Mouse (Mus musculus): ENCODE measurements around the gene Clcf1. TPM values are rescaled to one million over a fixed set of nuclear protein-coding genes. Genes with fewer than 3 reads are reported as not detected.
A peak's percentile ranks its signal among the peaks of the same experiment; 100 is the strongest.

Clcf1 gene
- polyA plus RNA-seq, 1 experiment from 2014 or later: 2.5 TPM

DNA sequence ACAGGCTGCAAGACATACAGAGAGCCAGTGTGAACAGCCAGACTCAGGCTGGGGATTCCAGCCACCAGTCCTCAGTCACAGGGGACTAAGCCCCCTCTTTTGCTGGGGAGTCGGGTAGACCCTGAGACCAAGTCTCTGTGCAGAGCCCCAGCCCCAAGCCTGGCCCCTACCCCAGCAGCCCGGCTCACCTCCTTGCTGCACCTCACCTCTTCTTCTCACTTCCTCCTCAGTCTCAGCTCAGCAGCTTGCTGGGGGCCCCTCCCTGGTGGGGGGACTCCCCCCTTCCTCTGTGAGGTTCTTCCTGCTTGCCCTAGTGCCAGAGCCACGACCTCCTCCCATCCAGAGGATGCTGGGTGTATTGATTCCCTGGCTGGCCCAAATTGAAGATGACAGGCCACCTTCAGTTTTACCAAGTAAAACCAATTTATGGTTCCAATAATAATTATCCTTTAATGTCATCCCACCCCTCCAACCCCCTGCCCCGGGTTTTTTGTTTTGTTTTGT lies 23.2 kb upstream of the Clcf1 start, which contains the start of gene Tbc1d10c:
Gene Tbc1d10c, minus strand, starts transcription at position 454 of the 504 bp plus-strand sequence.
- Histone ChIP-seq H3K4me3 (ENCODE audit: low read depth, low read length) (peak within 1 kb of the TSS; percentile 61), H3K4me1 (ENCODE audit: control insufficient read depth, insufficient read depth, low read length) (peaks cover 25% of the 10 kb centered on the region), H3K9me3 (replicated peaks; ENCODE audit: control insufficient read depth, low read length) (no peaks in the 10 kb centered on the region), H3K4me2 (peak within 1 kb of the TSS; percentile 89), H3K9ac (ENCODE audit: low read depth, low read length) (peak within 1 kb of the TSS; percentile 93), H3K27ac (ENCODE audit: low read depth, low read length) (peak within 1 kb of the TSS; percentile 87), H3K27me3 (ENCODE audit: control insufficient read depth, insufficient read depth, low read length) (no peaks in the 10 kb centered on the region), H3K36me3 (ENCODE audit: control insufficient read depth, insufficient read depth, low read length) (peaks cover 13% of the 10 kb centered on the region)
- ATAC-seq (replicated peaks; ENCODE audit: insufficient number of reproducible peaks, low FRiP score, low TSS enrichment): no peak
- 52% methylated on average over 4 of the region's 4 CpGs for WGBS (ENCODE audit: insufficient replicate concordance)

DNA sequence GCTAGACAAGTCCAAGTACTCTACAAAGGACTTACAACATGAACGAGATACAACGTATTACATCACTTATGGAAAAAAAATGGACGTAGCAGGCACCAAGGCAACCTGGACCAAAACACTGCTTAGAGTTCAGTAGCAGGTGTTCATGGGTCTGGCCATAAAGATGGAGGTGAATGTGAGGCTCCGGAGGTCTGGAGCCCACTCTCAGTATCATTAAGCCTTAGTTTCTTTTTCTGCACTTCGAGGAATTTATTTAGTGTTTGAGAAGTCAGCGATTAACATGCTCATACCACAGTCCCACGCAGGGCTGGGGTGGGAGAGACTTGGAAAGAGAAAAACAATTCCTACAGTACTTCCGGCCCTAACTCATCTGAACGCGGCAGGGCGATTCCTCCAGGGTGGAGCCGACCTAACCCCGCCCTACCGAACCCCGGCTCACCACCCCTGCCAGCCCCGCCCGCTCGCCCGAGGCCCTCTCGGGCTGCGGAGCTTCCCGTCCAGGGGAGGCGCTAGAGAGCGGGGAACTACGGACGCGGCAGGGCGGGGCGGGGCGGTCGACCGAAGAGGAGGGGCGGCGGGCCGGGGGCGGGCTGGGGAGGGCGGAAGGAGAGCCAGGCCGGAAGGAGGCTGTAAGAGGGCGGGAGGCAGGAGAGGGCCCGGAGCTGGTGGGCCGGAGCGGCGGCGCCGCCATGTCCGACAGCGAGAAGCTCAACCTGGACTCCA lies 22.3 kb upstream of the Clcf1 start, which contains the start of gene Ppp1ca:
Gene Ppp1ca, plus strand, starts transcription at position 538 of the 723 bp plus-strand sequence.
- no peaks in the 10 kb centered on the region for H3K9me3 ChIP-seq (replicated peaks; ENCODE audit: control insufficient read depth, low read length)
- no peaks in the 10 kb centered on the region for H3K27me3 ChIP-seq (ENCODE audit: control insufficient read depth, insufficient read depth, low read length)
- ATAC-seq (replicated peaks; ENCODE audit: insufficient number of reproducible peaks, low FRiP score, low TSS enrichment): peak; percentile 92
- H3K27ac ChIP-seq (ENCODE audit: low read depth, low read length): peak within 1 kb of the TSS; percentile 87
- peaks cover 30% of the 10 kb centered on the region for H3K4me1 ChIP-seq (ENCODE audit: control insufficient read depth, insufficient read depth, low read length)
- peaks cover 17% of the 10 kb centered on the region for H3K36me3 ChIP-seq (ENCODE audit: control insufficient read depth, insufficient read depth, low read length)
- H3K4me3 ChIP-seq (ENCODE audit: low read depth, low read length): peak within 1 kb of the TSS; percentile 61
- WGBS (ENCODE audit: insufficient replicate concordance): 6% methylated on average over 42 of the region's 47 CpGs
- H3K4me2 ChIP-seq: peak within 1 kb of the TSS; percentile 89
- H3K9ac ChIP-seq (ENCODE audit: low read depth, low read length): peak within 1 kb of the TSS; percentile 93

DNA sequence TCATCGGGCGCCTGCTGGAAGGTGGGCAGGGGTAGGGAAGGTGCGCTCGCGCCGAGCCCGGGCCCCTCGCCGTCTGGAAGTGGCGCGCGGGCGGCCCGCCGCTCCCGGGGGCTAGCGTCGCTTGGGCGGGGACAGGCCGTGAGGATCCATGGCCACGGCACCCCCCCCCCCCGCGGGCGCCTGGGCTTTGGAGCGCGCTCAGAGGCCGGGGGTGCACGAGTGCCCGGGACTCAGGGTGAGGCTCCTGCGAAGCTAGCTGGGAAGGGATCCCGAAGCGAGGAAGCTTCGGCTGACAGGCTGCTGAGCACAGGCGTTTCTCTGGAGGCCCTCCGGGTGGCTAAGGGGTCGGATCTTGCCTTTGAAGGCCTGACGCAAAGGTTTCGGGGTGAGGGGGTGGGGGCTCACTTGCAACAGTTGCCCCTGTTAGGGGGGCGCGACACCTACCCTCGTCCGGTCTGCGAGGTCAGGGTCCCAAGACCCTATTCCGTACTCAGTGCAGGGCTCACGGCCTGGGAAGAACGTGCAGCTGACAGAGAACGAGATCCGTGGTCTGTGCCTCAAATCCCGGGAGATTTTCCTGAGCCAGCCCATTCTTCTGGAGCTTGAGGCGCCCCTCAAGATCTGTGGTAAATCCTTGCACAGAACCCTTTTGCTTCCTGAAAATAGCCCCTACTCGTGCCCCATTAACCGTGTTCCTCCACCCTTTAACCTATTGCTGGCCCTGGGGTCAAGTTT lies 21.6 kb upstream of the Clcf1 start:
- Histone ChIP-seq H3K27ac (ENCODE audit: low read depth, low read length) (peak overlapping the region; percentile 87), H3K9ac (ENCODE audit: low read depth, low read length) (peak overlapping the region; percentile 93), H3K9me3 (replicated peaks; ENCODE audit: control insufficient read depth, low read length) (no peaks in the 10 kb centered on the region), H3K4me2 (peak overlapping the region; percentile 89), H3K4me3 (ENCODE audit: low read depth, low read length) (peak overlapping the region; percentile 61), H3K27me3 (ENCODE audit: control insufficient read depth, insufficient read depth, low read length) (no peaks in the 10 kb centered on the region), H3K36me3 (ENCODE audit: control insufficient read depth, insufficient read depth, low read length) (peaks cover 20% of the 10 kb centered on the region), H3K4me1 (ENCODE audit: control insufficient read depth, insufficient read depth, low read length) (peaks cover 32% of the 10 kb centered on the region)
- ATAC-seq (replicated peaks; ENCODE audit: insufficient number of reproducible peaks, low FRiP score, low TSS enrichment): peak; percentile 55
- under 1% methylated on average over 50 of the region's 52 CpGs for WGBS (ENCODE audit: insufficient replicate concordance)

DNA sequence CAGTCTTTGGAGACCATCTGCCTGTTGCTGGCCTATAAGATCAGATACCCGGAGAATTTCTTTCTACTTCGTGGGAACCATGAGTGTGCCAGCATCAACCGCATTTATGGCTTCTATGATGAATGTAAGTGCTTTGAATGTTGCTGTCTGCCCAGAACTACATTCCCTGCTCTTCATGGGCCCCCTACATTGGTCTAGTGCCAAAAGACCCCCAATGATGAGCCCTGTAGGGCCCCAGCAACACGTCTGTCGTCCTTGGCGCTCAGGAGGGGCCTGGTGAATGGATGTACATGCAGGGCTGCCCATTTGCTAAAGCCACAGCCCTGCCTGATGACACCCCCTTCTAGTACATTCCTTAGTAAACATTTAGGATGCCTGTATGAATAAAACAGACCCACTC lies 20.9 kb upstream of the Clcf1 start:
- H3K36me3 ChIP-seq (ENCODE audit: control insufficient read depth, insufficient read depth, low read length): peaks cover 21% of the 10 kb centered on the region

DNA sequence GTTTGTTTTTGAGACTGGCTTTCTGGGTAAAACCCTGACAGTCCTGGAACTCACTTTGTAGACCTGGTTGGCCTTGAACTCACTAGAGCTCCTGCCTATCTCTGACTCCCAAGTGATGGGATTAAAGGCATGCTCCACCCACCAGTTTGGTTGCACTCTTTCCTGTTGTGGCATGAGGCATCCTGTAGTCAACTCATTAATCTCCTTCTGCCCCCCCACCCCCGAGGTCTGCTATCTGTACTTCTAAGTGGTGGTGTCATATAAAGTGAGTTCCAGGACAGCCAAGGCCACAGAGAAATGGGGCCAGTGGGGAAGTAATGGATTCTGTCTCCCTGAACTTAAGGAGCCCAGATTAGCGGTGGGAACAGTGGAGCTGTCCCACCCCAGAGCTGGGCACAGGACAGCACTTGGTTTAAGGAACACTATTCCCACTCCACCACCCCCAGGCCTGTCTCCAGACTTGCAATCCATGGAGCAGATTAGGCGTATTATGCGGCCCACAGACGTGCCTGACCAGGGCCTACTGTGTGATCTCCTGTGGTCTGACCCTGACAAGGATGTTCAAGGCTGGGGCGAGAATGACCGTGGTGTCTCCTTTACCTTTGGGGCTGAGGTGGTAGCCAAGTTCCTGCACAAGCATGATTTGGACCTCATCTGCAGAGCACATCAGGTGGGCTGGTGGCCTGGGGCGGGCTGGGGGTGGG lies 19.9 kb upstream of the Clcf1 start:
- 77% methylated on average over 8 of the region's 8 CpGs for WGBS (ENCODE audit: insufficient replicate concordance)
- H3K27ac ChIP-seq (ENCODE audit: low read depth, low read length): no peak overlapping the region
- no peak overlapping the region for H3K4me3 ChIP-seq (ENCODE audit: low read depth, low read length)
- H3K27me3 ChIP-seq (ENCODE audit: control insufficient read depth, insufficient read depth, low read length): no peaks in the 10 kb centered on the region
- no peaks in the 10 kb centered on the region for H3K9me3 ChIP-seq (replicated peaks; ENCODE audit: control insufficient read depth, low read length)
- H3K9ac ChIP-seq (ENCODE audit: low read depth, low read length): no peak overlapping the region
- no peak for ATAC-seq (replicated peaks; ENCODE audit: insufficient number of reproducible peaks, low FRiP score, low TSS enrichment)
- H3K4me2 ChIP-seq: no peak overlapping the region
- peaks cover 32% of the 10 kb centered on the region for H3K4me1 ChIP-seq (ENCODE audit: control insufficient read depth, insufficient read depth, low read length)
- H3K36me3 ChIP-seq (ENCODE audit: control insufficient read depth, insufficient read depth, low read length): peaks cover 22% of the 10 kb centered on the region

More for the DNA sequence above, 20.9 kb upstream of the Clcf1 start:
- Histone ChIP-seq H3K27ac (ENCODE audit: low read depth, low read length) (no peak overlapping the region), H3K9ac (ENCODE audit: low read depth, low read length) (peak overlapping the region; percentile 93), H3K4me1 (ENCODE audit: control insufficient read depth, insufficient read depth, low read length) (peaks cover 32% of the 10 kb centered on the region), H3K27me3 (ENCODE audit: control insufficient read depth, insufficient read depth, low read length) (no peaks in the 10 kb centered on the region), H3K4me2 (peak overlapping the region; percentile 89), H3K9me3 (replicated peaks; ENCODE audit: control insufficient read depth, low read length) (no peaks in the 10 kb centered on the region), H3K4me3 (ENCODE audit: low read depth, low read length) (peak overlapping the region; percentile 61)
- no peak for ATAC-seq (replicated peaks; ENCODE audit: insufficient number of reproducible peaks, low FRiP score, low TSS enrichment)
- WGBS (ENCODE audit: insufficient replicate concordance): 58% methylated on average over 6 of the region's 6 CpGs

DNA sequence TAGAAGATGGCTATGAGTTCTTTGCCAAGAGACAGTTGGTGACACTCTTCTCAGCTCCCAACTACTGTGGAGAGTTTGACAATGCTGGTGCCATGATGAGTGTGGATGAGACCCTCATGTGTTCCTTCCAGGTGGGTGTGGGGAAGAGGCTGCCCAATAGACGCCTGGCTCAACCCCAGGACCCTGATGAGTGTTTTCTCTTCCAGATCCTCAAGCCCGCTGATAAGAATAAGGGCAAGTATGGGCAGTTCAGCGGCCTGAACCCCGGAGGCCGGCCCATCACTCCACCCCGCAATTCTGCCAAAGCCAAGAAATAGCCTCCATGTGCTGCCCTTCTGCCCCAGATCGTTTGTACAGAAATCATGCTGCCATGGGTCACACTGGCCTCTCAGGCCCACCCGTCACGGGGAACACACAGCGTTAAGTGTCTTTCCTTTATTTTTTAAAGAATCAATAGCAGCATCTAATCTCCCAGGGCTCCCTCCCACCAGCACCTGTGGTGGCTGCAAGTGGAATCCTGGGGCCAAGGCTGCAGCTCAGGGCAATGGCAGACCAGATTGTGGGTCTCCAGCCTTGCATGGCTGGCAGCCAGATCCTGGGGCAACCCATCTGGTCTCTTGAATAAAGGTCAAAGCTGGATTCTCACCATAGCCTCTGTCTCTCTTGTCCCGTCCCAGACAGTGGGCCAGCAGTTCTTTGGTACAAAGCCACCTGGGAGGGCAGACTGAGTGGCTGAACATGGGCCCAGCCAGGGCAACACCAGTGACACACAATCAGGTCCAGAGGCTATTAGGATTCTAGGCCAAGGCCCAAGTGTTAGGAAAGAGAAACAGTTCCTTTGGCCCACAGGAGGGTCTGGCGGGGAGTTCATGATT lies 19.0 kb upstream of the Clcf1 start:
- ATAC-seq (replicated peaks; ENCODE audit: insufficient number of reproducible peaks, low FRiP score, low TSS enrichment): no peak
- Histone ChIP-seq H3K9me3 (replicated peaks; ENCODE audit: control insufficient read depth, low read length) (no peaks in the 10 kb centered on the region), H3K27ac (ENCODE audit: low read depth, low read length) (no peak overlapping the region), H3K36me3 (ENCODE audit: control insufficient read depth, insufficient read depth, low read length) (peaks cover 27% of the 10 kb centered on the region), H3K27me3 (ENCODE audit: control insufficient read depth, insufficient read depth, low read length) (no peaks in the 10 kb centered on the region), H3K4me3 (ENCODE audit: low read depth, low read length) (no peak overlapping the region), H3K4me2 (no peak overlapping the region), H3K9ac (ENCODE audit: low read depth, low read length) (no peak overlapping the region), H3K4me1 (ENCODE audit: control insufficient read depth, insufficient read depth, low read length) (peaks cover 33% of the 10 kb centered on the region)
- WGBS (ENCODE audit: insufficient replicate concordance): 76% methylated on average over 12 of the region's 12 CpGs

DNA sequence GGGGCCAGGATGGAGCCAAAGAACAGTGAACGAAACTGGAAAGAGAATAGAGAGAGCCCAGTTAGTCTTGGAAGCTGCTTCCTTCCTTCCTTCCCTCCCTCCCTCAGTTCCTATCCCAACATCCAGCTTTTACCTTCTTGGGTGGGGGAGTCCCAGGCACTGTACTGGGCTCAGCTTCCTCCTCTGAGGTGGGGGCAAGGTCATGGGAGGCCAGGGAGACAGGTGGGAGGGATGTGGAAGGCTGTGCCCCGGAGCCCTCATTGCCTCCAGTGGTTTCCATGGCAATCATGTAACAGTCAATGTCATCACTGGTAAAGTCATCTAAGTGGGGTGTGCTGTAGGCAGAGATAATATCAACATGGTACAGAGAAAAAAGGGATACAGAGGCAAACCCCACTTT lies 18.0 kb upstream of the Clcf1 start:
- no peak overlapping the region for H3K4me2 ChIP-seq
- no peaks in the 10 kb centered on the region for H3K27me3 ChIP-seq (ENCODE audit: control insufficient read depth, insufficient read depth, low read length)
- H3K9ac ChIP-seq (ENCODE audit: low read depth, low read length): no peak overlapping the region
- peaks cover 38% of the 10 kb centered on the region for H3K4me1 ChIP-seq (ENCODE audit: control insufficient read depth, insufficient read depth, low read length)
- 69% methylated on average over 2 of the region's 2 CpGs for WGBS (ENCODE audit: insufficient replicate concordance)
- H3K36me3 ChIP-seq (ENCODE audit: control insufficient read depth, insufficient read depth, low read length): peaks cover 27% of the 10 kb centered on the region
- H3K27ac ChIP-seq (ENCODE audit: low read depth, low read length): no peak overlapping the region
- H3K9me3 ChIP-seq (replicated peaks; ENCODE audit: control insufficient read depth, low read length): no peaks in the 10 kb centered on the region
- H3K4me3 ChIP-seq (ENCODE audit: low read depth, low read length): no peak overlapping the region
- ATAC-seq (replicated peaks; ENCODE audit: insufficient number of reproducible peaks, low FRiP score, low TSS enrichment): no peak

Data from heart, embryonic 11.5 days (tissue).